Mouse (Mus musculus) olfactory bulb, adult 2 months (tissue): ENCODE results near the gene Lime1. TPM values are rescaled to one million over a fixed set of nuclear protein-coding genes. Genes with fewer than 3 reads are reported as not detected.

Experiments
- H3K27ac ChIP-seq: fragments of 200-500 bp; 2 replicates; pipeline ENCODE4 v1.5.1; 2012; ENCODE audit warnings: low read depth, low read length; ENCODE audit not compliant: insufficient read depth
- H3K4me1 ChIP-seq: fragments of 200-500 bp; 2 replicates; pipeline ENCODE4 v1.6.1; 2012; ENCODE audit warnings: low read length; ENCODE audit not compliant: control insufficient read depth, insufficient read depth
- H3K4me3 ChIP-seq: fragments of 200-500 bp; 2 replicates; pipeline ENCODE4 v1.5.1; 2012; ENCODE audit warnings: mild to moderate bottlenecking, low read depth, low read length, moderate library complexity; ENCODE audit not compliant: insufficient read depth
- CTCF ChIP-seq: fragments of 200-500 bp; IDR thresholded peaks from 2 replicates; pipeline ENCODE4 v1.5.1; 2012; ENCODE audit warnings: low read depth, mild to moderate bottlenecking, low read length, moderate library complexity; ENCODE audit not compliant: insufficient read depth
- POLR2A ChIP-seq: fragments of 200-500 bp; IDR thresholded peaks from 2 replicates; pipeline ENCODE4 v1.6.1; 2012; ENCODE audit warnings: mild to moderate bottlenecking, low read depth, low read length, moderate library complexity; ENCODE audit not compliant: insufficient read depth
- WGBS: fragments of 180-500 bp; shearing (Covaris S2); methylation state at CpG from one replicate; pipeline ENCODE4 v1.1.7; 2018; 5-methylcytosine and 5-hydroxymethylcytosine counted together
- polyA plus RNA-seq: library from polyadenylated mRNA; stranded (reverse); fragments of >200 nt; gene quantifications from 2 replicates; pipeline ENCODE4 v1.2.4, GENCODE M21; 2012; ENCODE audit warnings: low replicate concordance; ENCODE audit not compliant: missing spikeins, insufficient read depth, insufficient read length

Lime1 gene
- polyA plus RNA-seq, 1 experiment, result not detected

GRCm38 (mm10) chr2:181423834-181424233 is 44.0 kb downstream of the Lime1 start:
- TF ChIP-seq POLR2A (no peak), CTCF (no peak)
- H3K27ac ChIP-seq, result no peak overlapping the region
- H3K4me3 ChIP-seq, result no peak overlapping the region
- H3K4me1 ChIP-seq, result no peaks in the 10 kb centered on the region
- 95% methylated on average over 9 of the region's 9 CpGs for WGBS

Other genes with a start within 250 kb of the Lime1 start
- 209 TPM in 1 of 2 replicates, not detected in the other for gene Kcnq2, start 244.8 kb upstream of the Lime1 start, polyA plus RNA-seq
- 147 TPM in 1 of 2 replicates, not detected in the other for gene Eef1a2, start 223.1 kb upstream of the Lime1 start, polyA plus RNA-seq
- gene Ppdpf, start 192.8 kb upstream of the Lime1 start, polyA plus RNA-seq, result not detected in 2 replicates
- not detected in 2 replicates for gene Ptk6, start 177.3 kb upstream of the Lime1 start, polyA plus RNA-seq
- gene Srms, start 166.9 kb upstream of the Lime1 start, polyA plus RNA-seq, result not detected in 2 replicates
- not detected in 2 replicates for gene Fndc11, start 160.1 kb upstream of the Lime1 start, polyA plus RNA-seq
- not detected in 2 replicates for gene Helz2, start 138.1 kb upstream of the Lime1 start, polyA plus RNA-seq
- gene Gmeb2, start 92.0 kb upstream of the Lime1 start, polyA plus RNA-seq, result not detected in 2 replicates
- not detected in 2 replicates for gene Stmn3, start 65.6 kb upstream of the Lime1 start, polyA plus RNA-seq
- not detected in 2 replicates for gene Rtel1, start 60.3 kb upstream of the Lime1 start, polyA plus RNA-seq
- gene Zgpat, start 15.2 kb upstream of the Lime1 start, polyA plus RNA-seq, result 445 TPM in 1 of 2 replicates, not detected in the other
- not detected in 2 replicates for gene Arfrp1, start 14.7 kb upstream of the Lime1 start, polyA plus RNA-seq
- gene Zbtb46, start 79.3 kb downstream of the Lime1 start, polyA plus RNA-seq, result not detected in 2 replicates
- not detected in 2 replicates for gene Abhd16b, start 113.1 kb downstream of the Lime1 start, polyA plus RNA-seq
- 317 TPM in 1 of 2 replicates, not detected in the other for gene Tpd52l2, start 117.1 kb downstream of the Lime1 start, polyA plus RNA-seq
- 347 and 447 TPM in 2 replicates for gene Dnajc5, start 140.4 kb downstream of the Lime1 start, polyA plus RNA-seq
- not detected in 2 replicates for gene Uckl1, start 204.8 kb downstream of the Lime1 start, polyA plus RNA-seq
- not detected in 2 replicates for gene Prpf6, start 211.8 kb downstream of the Lime1 start, polyA plus RNA-seq
- gene Zfp512b, start 212.7 kb downstream of the Lime1 start, polyA plus RNA-seq, result not detected in 2 replicates
- gene Samd10, start 219.1 kb downstream of the Lime1 start, polyA plus RNA-seq, result not detected in 2 replicates